Mouse (Mus musculus) heart, embryonic 12.5 days (tissue): ENCODE measurements around the gene Entr1. TPM values are rescaled to one million over a fixed set of nuclear protein-coding genes. Genes with fewer than 3 reads are reported as not detected.
"Not testable (repeated sequence)": the region's sequence is repeated elsewhere in the genome, so short reads cannot be mapped to it uniquely, and the experiment has no call there.

ENCODE experiments used
- ATAC-seq: fragments of 200-750 bp; cut with Nextera tagmentation; 2 replicates; pipeline ENCODE4 v1.8.0; 2017; ENCODE audit warnings: moderate TSS enrichment, moderate library complexity; ENCODE audit not compliant: insufficient number of reproducible peaks, low FRiP score
- H3K27ac ChIP-seq: fragments of 300-500 bp; sonication (generic); 2 replicates; pipeline ENCODE4 v1.5.1; 2016; ENCODE audit warnings: mild to moderate bottlenecking, moderate library complexity; ENCODE audit not compliant: poor library complexity, severe bottlenecking
- H3K27me3 ChIP-seq: fragments of 300-500 bp; sonication (generic); replicated peaks from 2 replicates; pipeline ENCODE4 v1.6.1; 2016; ENCODE audit warnings: mild to moderate bottlenecking, moderate library complexity
- H3K36me3 ChIP-seq: fragments of 300-500 bp; sonication (generic); 2 replicates; pipeline ENCODE4 v1.6.1; 2016; ENCODE audit warnings: mild to moderate bottlenecking, moderate library complexity
- H3K4me1 ChIP-seq: fragments of 300-500 bp; sonication (generic); replicated peaks from 2 replicates; pipeline ENCODE4 v1.6.1; 2016; ENCODE audit warnings: mild to moderate bottlenecking
- H3K4me2 ChIP-seq: fragments of 300-500 bp; sonication (generic); 2 replicates; pipeline ENCODE4 v1.6.1; 2016; ENCODE audit warnings: mild to moderate bottlenecking, moderate library complexity
- H3K4me3 ChIP-seq: fragments of 300-500 bp; sonication (generic); 2 replicates; pipeline ENCODE4 v1.5.1; 2016; ENCODE audit warnings: mild to moderate bottlenecking
- H3K9ac ChIP-seq: fragments of 300-500 bp; sonication (generic); 2 replicates; pipeline ENCODE4 v1.6.1; 2016; ENCODE audit warnings: mild to moderate bottlenecking, moderate library complexity
- H3K9me3 ChIP-seq: fragments of 300-500 bp; sonication (generic); replicated peaks from 2 replicates; pipeline ENCODE4 v1.6.1; 2016; ENCODE audit warnings: mild to moderate bottlenecking, moderate library complexity
- WGBS: fragments of 180-500 bp; shearing (Covaris S2); methylation state at CpG from one replicate; pipeline ENCODE4 v1.1.7; 2016; 5-methylcytosine and 5-hydroxymethylcytosine counted together
- polyA plus RNA-seq: library from polyadenylated mRNA; unstranded; fragments of >200 nt; fragmentation: Nextera tagmentation; extraction: Ambion mirVana; gene quantifications from 2 replicates; pipeline ENCODE4 v1.2.1, GENCODE M21; 2016

Gene Entr1
- polyA plus RNA-seq, 1 experiment from 2014 or later = 91.7 TPM

- peak overlapping the region; percentile 94 for H3K9ac ChIP-seq
- WGBS = under 1% methylated on average over 40 of the region's 45 CpGs
- H3K4me1 ChIP-seq = peaks cover 20% of the 10 kb centered on the region
- no peaks in the 10 kb centered on the region for H3K27me3 ChIP-seq
- H3K36me3 ChIP-seq = peaks cover 76% of the 10 kb centered on the region
- H3K4me2 ChIP-seq = peak overlapping the region; percentile 98
- H3K27ac ChIP-seq = peak overlapping the region; percentile 34
- no peaks in the 10 kb centered on the region for H3K9me3 ChIP-seq
- peak; percentile 58 for ATAC-seq
- H3K4me3 ChIP-seq = peak overlapping the region; percentile 95
Observed at GRCm38 (mm10) chr2:26388682-26389153, 398 bp downstream of the Entr1 start.

- Histone ChIP-seq H3K27me3 (no peaks in the 10 kb centered on the region), H3K4me1 (peaks cover 20% of the 10 kb centered on the region), H3K27ac (no peak overlapping the region), H3K4me3 (peak overlapping the region; percentile 95), H3K36me3 (peaks cover 76% of the 10 kb centered on the region), H3K9ac (no peak overlapping the region), H3K9me3 (no peaks in the 10 kb centered on the region), H3K4me2 (peak overlapping the region; percentile 98)
- WGBS = 86% methylated on average over 3 of the region's 3 CpGs
- ATAC-seq = no peak
Observed at GRCm38 (mm10) chr2:26387713-26388112, 1.4 kb downstream of the Entr1 start.

DNA sequence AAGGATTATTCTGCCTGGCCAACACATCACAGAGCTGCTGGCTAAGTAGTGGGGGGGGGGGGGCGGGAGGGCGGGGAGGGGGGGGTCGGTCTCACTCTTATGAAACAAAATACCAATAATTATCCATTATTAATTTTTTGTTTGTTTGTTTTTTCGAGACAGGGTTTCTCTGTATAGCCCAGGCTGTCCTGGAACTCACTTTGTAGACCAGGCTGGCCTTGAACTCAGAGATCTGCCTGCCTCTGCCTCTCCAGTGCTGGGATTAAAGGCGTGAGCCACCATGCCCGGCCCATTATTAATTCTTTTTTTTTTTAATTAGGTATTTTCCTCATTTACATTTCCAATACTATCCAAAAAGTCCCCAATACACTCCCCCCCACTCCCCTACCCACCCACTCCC lies 8.2 kb downstream of the Entr1 start:
- peak overlapping the region; percentile 80 for H3K9ac ChIP-seq
- not testable (repeated sequence) for H3K4me1 ChIP-seq, H3K27me3 ChIP-seq, H3K27ac ChIP-seq, H3K9me3 ChIP-seq
- H3K4me3 ChIP-seq = peak overlapping the region; percentile 71
- WGBS = 30% methylated on average over 6 of the region's 6 CpGs
- H3K36me3 ChIP-seq = peaks cover 74% of the 10 kb centered on the region
- ATAC-seq = peak; percentile 7; the same call in 1 of the 2 replicates
- H3K4me2 ChIP-seq = peak overlapping the region; percentile 88

GRCm38 (mm10) chr2:26380131-26380771 lies 8.9 kb downstream of the Entr1 start, which contains the start of gene Snapc4:
Gene Snapc4 (minus strand): TSS chr2:26380653.
- peak within 1 kb of the TSS; percentile 80 for H3K9ac ChIP-seq
- H3K4me2 ChIP-seq = peak within 1 kb of the TSS; percentile 88
- peak within 1 kb of the TSS; percentile 3; the same call in 1 of the 2 replicates for H3K27ac ChIP-seq
- no peaks in the 10 kb centered on the region; the same call in 1 of the 2 replicates for H3K4me1 ChIP-seq
- H3K9me3 ChIP-seq = no peaks in the 10 kb centered on the region
- peaks cover 73% of the 10 kb centered on the region for H3K36me3 ChIP-seq
- H3K27me3 ChIP-seq = no peaks in the 10 kb centered on the region
- peak; percentile 90 for ATAC-seq
- WGBS = under 1% methylated on average over 38 of the region's 38 CpGs
- H3K4me3 ChIP-seq = peak within 1 kb of the TSS; percentile 71

GRCm38 (mm10) chr2:26372396-26372795 lies 16.7 kb downstream of the Entr1 start:
- Histone ChIP-seq H3K9ac (no peak overlapping the region), H3K4me1 (no peaks in the 10 kb centered on the region), H3K27ac (no peak overlapping the region), H3K36me3 (peaks cover 97% of the 10 kb centered on the region), H3K4me3 (no peak overlapping the region), H3K4me2 (no peak overlapping the region), H3K9me3 (no peaks in the 10 kb centered on the region), H3K27me3 (no peaks in the 10 kb centered on the region)
- 90% methylated on average over 8 of the region's 8 CpGs for WGBS
- no peak for ATAC-seq

- Histone ChIP-seq H3K4me3 (no peak overlapping the region), H3K27ac (no peak overlapping the region), H3K9me3 (no peaks in the 10 kb centered on the region), H3K36me3 (peaks cover 94% of the 10 kb centered on the region), H3K9ac (no peak overlapping the region), H3K4me1 (peaks cover 13% of the 10 kb centered on the region), H3K4me2 (no peak overlapping the region), H3K27me3 (no peaks in the 10 kb centered on the region)
- ATAC-seq = no peak
- 81% methylated on average over 1 of the region's 1 CpGs for WGBS
Observed at GRCm38 (mm10) chr2:26368572-26368971, 20.5 kb downstream of the Entr1 start.

DNA sequence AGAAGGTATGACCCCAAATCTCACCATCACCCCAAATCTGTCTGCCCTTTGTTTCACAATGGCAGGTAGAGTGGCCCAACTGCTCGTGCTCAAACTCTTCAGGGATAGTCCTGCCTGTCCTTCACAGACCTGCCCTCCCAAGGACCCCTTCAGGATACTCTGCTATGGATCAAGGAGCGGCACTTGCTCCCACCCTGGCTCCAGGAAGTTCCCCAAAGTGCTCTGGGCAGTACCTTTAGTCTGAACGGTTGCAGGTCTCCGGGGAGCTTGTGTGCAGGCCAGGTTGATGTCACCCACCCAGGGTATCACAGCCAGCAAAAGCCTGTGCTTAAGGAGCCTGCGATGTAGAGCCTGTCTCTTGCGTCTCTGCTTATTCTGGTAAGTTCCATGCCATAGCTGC lies 21.2 kb downstream of the Entr1 start:
- H3K27me3 ChIP-seq = no peaks in the 10 kb centered on the region
- ATAC-seq = no peak
- no peak overlapping the region for H3K4me2 ChIP-seq
- H3K9me3 ChIP-seq = no peaks in the 10 kb centered on the region
- peaks cover 13% of the 10 kb centered on the region for H3K4me1 ChIP-seq
- H3K4me3 ChIP-seq = no peak overlapping the region
- no peak overlapping the region for H3K27ac ChIP-seq
- WGBS = 90% methylated on average over 6 of the region's 6 CpGs
- peaks cover 94% of the 10 kb centered on the region for H3K36me3 ChIP-seq
- no peak overlapping the region for H3K9ac ChIP-seq

DNA sequence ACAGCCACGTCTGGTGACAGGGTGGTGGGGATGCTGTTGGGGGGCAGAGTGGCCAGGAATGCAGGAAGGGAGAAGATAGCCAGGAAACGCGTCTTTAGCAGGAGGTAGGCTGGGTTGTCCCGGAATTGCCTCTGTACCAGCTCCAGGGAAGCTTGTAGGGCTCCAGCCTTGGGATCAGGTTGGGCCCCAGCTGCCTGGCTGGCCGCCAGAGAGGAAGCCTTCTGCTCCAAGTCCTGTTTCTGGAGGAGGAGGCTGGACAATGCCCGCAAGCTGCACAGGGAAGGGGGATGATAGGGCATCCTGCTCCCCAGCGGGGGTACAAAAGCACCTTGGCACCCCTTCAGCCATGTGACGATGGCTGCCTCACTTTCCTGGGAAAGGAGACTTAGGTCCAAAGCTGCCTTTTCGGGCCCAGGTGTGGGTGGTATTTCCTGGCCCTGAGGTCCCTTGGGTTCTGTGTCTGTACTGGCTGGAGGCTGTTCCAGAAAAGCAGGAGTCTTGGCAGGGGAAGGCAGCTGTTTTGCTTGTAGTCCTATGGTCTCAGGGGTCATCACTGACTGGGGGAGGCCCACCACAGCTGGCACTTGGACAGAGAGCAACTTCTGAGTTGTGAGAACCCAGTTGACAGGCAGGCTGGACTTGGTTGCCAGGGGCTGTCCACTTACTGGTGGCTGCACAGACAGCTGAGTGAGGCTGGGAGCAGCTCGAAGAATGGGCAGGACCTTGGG lies 24.2 kb downstream of the Entr1 start:
- H3K4me2 ChIP-seq = no peak overlapping the region
- ATAC-seq = 0 out of 2 replicates have a peak, but pooled peaks have one; percentile 46
- peak overlapping the region; percentile 10; the same call in 1 of the 2 replicates for H3K27ac ChIP-seq
- peaks cover 71% of the 10 kb centered on the region for H3K36me3 ChIP-seq
- peaks cover 13% of the 10 kb centered on the region for H3K4me1 ChIP-seq
- 62% methylated on average over 10 of the region's 10 CpGs for WGBS
- H3K27me3 ChIP-seq = no peaks in the 10 kb centered on the region
- H3K9ac ChIP-seq = peak overlapping the region; percentile 25; the same call in 1 of the 2 replicates
- no peak overlapping the region for H3K4me3 ChIP-seq
- no peaks in the 10 kb centered on the region for H3K9me3 ChIP-seq

DNA sequence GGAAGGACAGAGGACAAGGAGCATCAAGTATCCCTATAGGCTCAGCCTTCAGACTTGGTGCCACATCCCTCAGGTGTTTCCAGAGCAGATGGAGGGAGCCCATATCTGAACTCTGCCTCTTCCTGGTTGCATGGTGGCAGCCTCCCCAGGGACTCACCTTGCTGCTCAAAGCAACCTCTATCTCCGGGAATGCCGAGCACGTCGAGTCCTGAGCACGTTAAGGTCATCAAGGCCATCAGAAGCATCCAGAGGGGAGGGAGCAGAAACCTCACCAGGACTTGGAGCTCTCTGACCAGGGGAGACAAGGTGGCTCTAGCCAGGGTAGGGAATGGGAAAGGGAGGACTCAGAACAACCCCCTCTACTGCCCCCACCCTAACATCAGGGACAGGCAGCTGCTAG lies 25.6 kb downstream of the Entr1 start:
- 70% methylated on average over 5 of the region's 5 CpGs for WGBS
- no peaks in the 10 kb centered on the region for H3K27me3 ChIP-seq

GRCm38 (mm10) chr2:26362991-26363390 lies 26.1 kb downstream of the Entr1 start:
- Histone ChIP-seq H3K27me3 (no peaks in the 10 kb centered on the region), H3K4me2 (no peak overlapping the region), H3K9me3 (no peaks in the 10 kb centered on the region), H3K36me3 (peaks cover 52% of the 10 kb centered on the region), H3K9ac (0 out of 2 replicates have a peak overlapping the region, but pooled peaks have one; percentile 8), H3K4me3 (no peak overlapping the region), H3K27ac (no peak overlapping the region), H3K4me1 (peaks cover 13% of the 10 kb centered on the region)
- WGBS = 75% methylated on average over 5 of the region's 5 CpGs
- no peak for ATAC-seq

More for the DNA sequence above, 25.6 kb downstream of the Entr1 start:
- Histone ChIP-seq H3K4me1 (peaks cover 13% of the 10 kb centered on the region), H3K4me3 (no peak overlapping the region), H3K9ac (0 out of 2 replicates have a peak overlapping the region, but pooled peaks have one; percentile 8), H3K27ac (no peak overlapping the region), H3K36me3 (peaks cover 57% of the 10 kb centered on the region), H3K9me3 (no peaks in the 10 kb centered on the region), H3K4me2 (no peak overlapping the region)
- ATAC-seq = no peak

GRCm38 (mm10) chr2:26360772-26361171 lies 28.3 kb downstream of the Entr1 start, which contains the start of gene Card9:
Gene Card9 (minus strand): TSS chr2:26360918.
- Histone ChIP-seq H3K9ac (no peak within 1 kb of the TSS), H3K4me1 (peaks cover 13% of the 10 kb centered on the region), H3K27me3 (no peaks in the 10 kb centered on the region), H3K4me2 (no peak within 1 kb of the TSS), H3K9me3 (no peaks in the 10 kb centered on the region), H3K4me3 (no peak within 1 kb of the TSS), H3K36me3 (peaks cover 30% of the 10 kb centered on the region), H3K27ac (no peak within 1 kb of the TSS)
- ATAC-seq = no peak
- 52% methylated on average over 3 of the region's 3 CpGs for WGBS
